9 mouse cellular contexts compared by ENCODE assay signal in genomic region chr16:11001703-11002659, GRCm38 (mm10). TPM values are rescaled to one million over a fixed set of nuclear protein-coding genes. Genes with fewer than 3 reads are reported as not detected.
DNase-seq lines count a peak whose midpoint lies in the region; ATAC-seq and TF ChIP-seq lines count a peak whose summit lies in the region.
"Had no signal": no experiment of that assay in that cellular context is flagged by ENCODE, and none has a peak within 500 bp of the region (broad histone marks: within the 10 kb centered on the region; RNA-seq: fewer than 3 reads in every experiment).

No protein-coding gene starts in this region.

- TF ChIP-seq EP300 in heart, postnatal 0 days (IDR thresholded peaks at IDR 0.05; ENCODE audit: low read depth) = no peak

- no peaks in the 10 kb centered on the region for H3K36me3 ChIP-seq in heart, postnatal 0 days (replicated peaks; ENCODE audit: control insufficient read depth, insufficient read depth, low read length)
- H3K36me3 ChIP-seq in liver, embryonic 16.5 days (ENCODE audit: control insufficient read depth, insufficient read depth) = no peaks in the 10 kb centered on the region
- H3K36me3 ChIP-seq: midbrain, embryonic 12.5 days had no signal

- DNase-seq in heart, postnatal 0 days (ENCODE audit: low spot score) = no peak
- DNase-seq in heart, postnatal 36 days = no peak
- peak; percentile 55 for DNase-seq in adipocyte (ENCODE audit: low spot score)
- no peak for DNase-seq in urinary bladder, adult 2 months (ENCODE audit: low spot score)
- no peak for DNase-seq in left cerebral cortex, postnatal 14 days (ENCODE audit: low spot score in 2 of 2)

- no peak overlapping the region for H3K27ac ChIP-seq in heart, postnatal 0 days (ENCODE audit: low read depth)
- H3K27ac ChIP-seq in liver, embryonic 16.5 days (ENCODE audit: low read length) = no peak overlapping the region; the same call in 1 of the 2 replicates
- H3K27ac ChIP-seq: midbrain, embryonic 12.5 days had no signal

- TF ChIP-seq CTCF in heart, postnatal 0 days (IDR thresholded peaks at IDR 0.05; ENCODE audit: low read depth) = no peak

- peak; percentile 50 for ATAC-seq in heart, postnatal 0 days (ENCODE audit: insufficient read depth, low read depth)
- ATAC-seq in liver, embryonic 16.5 days (ENCODE audit: low read depth) = peak; percentile 71
- peak; percentile 87 for ATAC-seq in monocyte, adult 5-6 weeks (replicated peaks; ENCODE audit: insufficient number of reproducible peaks, low FRiP score, low TSS enrichment, poor library complexity, severe bottlenecking)
- ATAC-seq in activated CD4-positive, CD25-positive, alpha-beta regulatory T cell, adult 4 months = no peak

- WGBS in heart, postnatal 0 days = 81% methylated on average over 7 of the region's 7 CpGs
- 44% methylated on average over 7 of the region's 7 CpGs for WGBS in liver, embryonic 16.5 days (ENCODE audit: insufficient replicate concordance)

- intact Hi-C loops in heart, postnatal 36 days (cut with DNase I) = no loop called here
- intact Hi-C loops in left cerebral cortex, postnatal 14 days (cut with DNase I) = no loop called here

- H3K4me2 ChIP-seq in heart, postnatal 0 days (ENCODE audit: low read depth, low read length) = no peak overlapping the region
- no peak overlapping the region for H3K4me2 ChIP-seq in liver, embryonic 16.5 days (ENCODE audit: low read depth, low read length)
- H3K4me2 ChIP-seq: midbrain, embryonic 12.5 days had no signal

- H3K4me1 ChIP-seq in heart, postnatal 0 days (ENCODE audit: control insufficient read depth, insufficient read depth) = no peaks in the 10 kb centered on the region
- H3K4me1 ChIP-seq in liver, embryonic 16.5 days (ENCODE audit: control insufficient read depth, low read depth, low read length) = peaks cover 7% of the 10 kb centered on the region
- H3K4me1 ChIP-seq: midbrain, embryonic 12.5 days had no signal

- no peak overlapping the region for H3K9ac ChIP-seq in heart, postnatal 0 days (replicated peaks; ENCODE audit: low read depth, low read length)
- H3K9ac ChIP-seq in liver, embryonic 16.5 days (ENCODE audit: low read depth, low read length) = no peak overlapping the region
- H3K9ac ChIP-seq: midbrain, embryonic 12.5 days had no signal

- H3K9me3 ChIP-seq in heart, postnatal 0 days (replicated peaks; ENCODE audit: control insufficient read depth, low read length) = no peaks in the 10 kb centered on the region
- H3K9me3 ChIP-seq in liver, embryonic 16.5 days (replicated peaks; ENCODE audit: control insufficient read depth, low read length) = no peaks in the 10 kb centered on the region

- H3K4me3 ChIP-seq in heart, postnatal 0 days (ENCODE audit: low read depth, low read length) = no peak overlapping the region
- H3K4me3 ChIP-seq in liver, embryonic 16.5 days (ENCODE audit: low read depth, low read length) = no peak overlapping the region
- H3K4me3 ChIP-seq: midbrain, embryonic 12.5 days had no signal

- no peaks in the 10 kb centered on the region for H3K27me3 ChIP-seq in heart, postnatal 0 days (ENCODE audit: control insufficient read depth, insufficient read depth, low read length)
- no peaks in the 10 kb centered on the region for H3K27me3 ChIP-seq in liver, embryonic 16.5 days (ENCODE audit: control insufficient read depth, insufficient read depth, low read depth, low read length)
- H3K27me3 ChIP-seq: midbrain, embryonic 12.5 days had no signal

RNA-seq across cellular contexts. Expression of gene Snn, which starts 58.8 kb away (rescaled TPM):
- 78.3 and 91.9 TPM in 2 replicates for total RNA-seq in heart, postnatal 0 days (2014; rRNA removed; ENCODE audit: low replicate concordance)
- 32.0 and 36.6 TPM in 2 replicates for polyA plus RNA-seq in heart, postnatal 0 days (2015; fragmentation: Nextera tagmentation; extraction: Ambion mirVana)
- 10 to 100 TPM; 28.1 to 33.8 TPM for total RNA-seq in heart, postnatal 36 days (2021)
- polyA plus RNA-seq in liver, embryonic 16.5 days (2015; fragmentation: Nextera tagmentation; extraction: Ambion mirVana) = 2.4 TPM in 2 replicates
- 20.7 to 30.3 TPM (median 27.4 TPM) in 3 replicates for total RNA-seq in monocyte, adult 5-6 weeks (2017)
- 17.6 and 22.5 TPM in 2 replicates for polyA plus RNA-seq in urinary bladder, adult 2 months (2012; rRNA removed)
- polyA plus RNA-seq in activated CD4-positive, CD25-positive, alpha-beta regulatory T cell, adult 4 months (2017; shearing (Covaris generic)) = 1 to 10 TPM in 1 of 2 experiments, under 1 TPM in 1; 0.53 to 1.2 TPM
- total RNA-seq in left cerebral cortex, postnatal 14 days (2021) = 100 to 1,000 TPM; 180 to 190 TPM
